Mouse (Mus musculus): ENCODE data around the gene Dnal1. TPM values are rescaled to one million over a fixed set of nuclear protein-coding genes. Genes with fewer than 3 reads are reported as not detected.
A peak's percentile ranks its signal among the peaks of the same experiment; 100 is the strongest.

Dnal1 gene
- polyA plus RNA-seq, 1 experiment from 2014 or later: 9.7 TPM

DNA sequence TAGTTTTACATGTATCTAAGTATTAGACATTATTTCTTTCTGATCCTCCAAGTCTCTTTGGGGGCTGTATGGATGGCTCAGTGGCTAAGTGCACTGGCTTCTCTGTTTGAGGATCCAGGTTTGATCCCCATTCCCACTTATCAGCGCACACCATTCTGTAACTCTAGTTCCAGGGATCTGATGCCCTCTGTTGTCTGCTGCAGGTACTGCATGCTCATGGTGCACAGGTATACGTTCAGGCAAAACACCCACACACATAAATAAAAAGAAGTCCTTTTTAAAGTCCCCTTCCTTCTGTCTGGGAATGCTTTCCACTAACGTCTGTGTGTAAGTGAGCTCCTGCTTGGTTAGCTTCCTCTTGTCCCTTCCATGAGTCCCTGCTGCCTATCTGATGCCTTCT, 18.1 kb downstream of the Dnal1 start:
- no peak for ATAC-seq (ENCODE audit: low FRiP score)
- peaks cover 57% of the 10 kb centered on the region for H3K36me3 ChIP-seq

DNA sequence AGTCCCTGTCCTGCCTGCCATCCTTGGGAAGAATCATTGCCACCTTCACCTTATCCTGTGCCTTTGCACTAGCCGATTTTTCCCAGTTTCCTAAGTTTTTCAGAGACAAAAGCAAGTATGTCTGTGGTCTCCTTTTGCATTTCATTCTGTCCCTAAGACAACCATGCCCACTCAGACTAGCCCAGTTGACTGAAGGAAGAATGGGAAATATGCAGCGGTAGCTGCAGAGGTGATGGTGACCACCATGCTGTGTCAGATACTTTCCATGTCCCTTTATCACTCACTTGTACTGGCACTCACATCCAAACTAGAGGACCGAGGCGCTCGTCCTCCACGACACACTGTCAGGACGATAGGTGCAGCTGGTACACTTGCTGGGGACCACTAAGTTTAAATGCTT, 23.0 kb downstream of the Dnal1 start:
- Histone ChIP-seq H3K4me1 (replicated peaks) (no peaks in the 10 kb centered on the region), H3K27ac (no peak overlapping the region), H3K4me2 (no peak overlapping the region), H3K4me3 (no peak overlapping the region), H3K9me3 (no peaks in the 10 kb centered on the region), H3K27me3 (no peaks in the 10 kb centered on the region), H3K36me3 (peaks cover 47% of the 10 kb centered on the region), H3K9ac (no peak overlapping the region)
- 93% methylated on average over 7 of the region's 7 CpGs for WGBS
- no peak for ATAC-seq (ENCODE audit: low FRiP score)

More for the DNA sequence above, 18.1 kb downstream of the Dnal1 start:
- no peak overlapping the region for H3K9ac ChIP-seq
- no peak overlapping the region for H3K27ac ChIP-seq
- no peak overlapping the region for H3K4me2 ChIP-seq
- H3K4me1 ChIP-seq (replicated peaks): no peaks in the 10 kb centered on the region
- no peaks in the 10 kb centered on the region for H3K27me3 ChIP-seq
- 66% methylated on average over 3 of the region's 3 CpGs for WGBS
- H3K9me3 ChIP-seq: no peaks in the 10 kb centered on the region
- H3K4me3 ChIP-seq: no peak overlapping the region

DNA sequence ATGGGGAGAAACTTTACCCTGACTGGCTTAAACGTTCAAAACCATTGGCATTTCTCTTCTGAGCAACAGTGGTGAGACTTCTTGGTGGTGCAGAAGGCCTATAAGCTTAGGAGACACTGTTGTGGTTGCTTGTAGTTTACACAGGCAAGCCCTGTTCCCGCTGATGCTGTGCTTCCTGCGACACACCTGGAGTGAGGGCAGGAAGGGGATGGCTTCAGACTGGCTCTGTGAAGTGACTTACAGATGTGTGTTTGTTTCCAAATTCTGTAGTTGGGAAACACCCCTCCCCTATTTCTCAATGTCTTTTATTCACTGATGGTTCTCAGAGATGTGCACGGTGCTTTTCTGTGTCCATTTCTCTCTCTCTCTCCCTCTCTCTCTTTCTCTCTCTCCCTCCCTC, 26.0 kb downstream of the Dnal1 start:
- ATAC-seq (ENCODE audit: low FRiP score): no peak
- no peaks in the 10 kb centered on the region for H3K4me1 ChIP-seq (replicated peaks)
- 70% methylated on average over 4 of the region's 4 CpGs for WGBS
- peaks cover 47% of the 10 kb centered on the region for H3K36me3 ChIP-seq
- no peak overlapping the region for H3K4me3 ChIP-seq
- no peak overlapping the region for H3K4me2 ChIP-seq
- H3K9ac ChIP-seq: no peak overlapping the region
- H3K27ac ChIP-seq: no peak overlapping the region
- no peaks in the 10 kb centered on the region for H3K9me3 ChIP-seq
- H3K27me3 ChIP-seq: no peaks in the 10 kb centered on the region

DNA sequence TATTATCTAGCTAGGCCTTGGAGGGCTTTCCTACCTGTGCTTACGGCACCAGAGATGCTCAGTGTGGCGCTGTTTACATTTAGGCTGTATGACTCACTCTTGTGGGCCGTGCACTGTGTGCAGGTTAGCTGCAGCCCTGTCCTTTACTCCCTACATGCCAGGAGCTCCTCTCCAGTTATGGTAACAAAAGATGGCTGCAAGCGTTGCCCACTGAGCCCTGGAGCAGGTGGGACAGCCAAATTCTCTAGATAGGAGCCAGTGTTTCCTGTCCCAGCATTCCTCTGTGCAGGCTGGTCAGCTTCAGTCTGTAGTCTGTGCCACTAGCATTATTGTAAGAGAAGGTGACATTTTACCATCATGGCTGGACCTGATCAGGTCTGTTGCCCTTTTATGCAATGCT, 27.1 kb downstream of the Dnal1 start:
- Histone ChIP-seq H3K9ac (no peak overlapping the region), H3K4me2 (no peak overlapping the region), H3K27ac (no peak overlapping the region), H3K27me3 (no peaks in the 10 kb centered on the region), H3K4me1 (replicated peaks) (peaks cover under 1% of the 10 kb centered on the region; the same call in 1 of the 2 replicates), H3K9me3 (no peaks in the 10 kb centered on the region), H3K36me3 (peaks cover 37% of the 10 kb centered on the region), H3K4me3 (no peak overlapping the region)
- WGBS: 91% methylated on average over 4 of the region's 4 CpGs
- no peak for ATAC-seq (ENCODE audit: low FRiP score)

DNA sequence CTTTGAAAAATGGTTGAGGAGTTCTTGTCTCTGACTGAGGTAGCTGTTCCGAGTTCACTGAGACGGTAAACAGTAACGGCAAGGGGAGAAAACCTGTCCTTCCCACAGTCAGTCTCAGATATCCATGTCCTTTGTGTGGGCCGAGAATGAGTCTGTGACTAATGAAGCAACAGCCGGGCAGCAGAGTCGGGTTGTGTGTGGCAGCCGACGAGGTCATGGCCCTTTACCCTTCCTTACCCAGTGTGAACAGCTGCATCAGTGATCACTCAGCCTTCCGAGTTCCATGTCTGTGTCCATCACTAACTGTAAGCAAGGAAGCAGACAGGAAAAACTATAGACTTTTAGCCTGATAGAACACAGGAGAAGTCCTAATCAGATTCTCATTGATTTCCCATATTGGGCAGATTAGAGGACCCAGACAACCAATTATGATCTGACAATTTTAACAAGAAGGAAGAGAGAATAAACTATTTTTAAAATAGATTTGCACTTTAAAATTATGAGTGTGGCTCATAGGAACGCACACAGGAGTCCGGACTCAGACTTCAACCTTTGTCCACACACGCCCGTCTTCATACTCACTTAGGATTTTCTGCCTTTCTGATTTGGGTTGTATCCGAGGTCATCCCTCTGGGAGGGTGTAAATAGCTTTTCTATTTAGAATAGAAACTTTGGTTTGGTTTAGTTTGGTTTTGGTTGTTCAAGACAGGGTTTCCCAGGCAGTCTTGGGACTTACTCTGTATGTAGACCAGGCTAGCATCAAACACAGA, 28.3 kb downstream of the Dnal1 start:
- ATAC-seq (ENCODE audit: low FRiP score): no peak
- no peaks in the 10 kb centered on the region for H3K27me3 ChIP-seq
- H3K4me3 ChIP-seq: no peak overlapping the region
- no peak overlapping the region for H3K9ac ChIP-seq
- H3K4me2 ChIP-seq: no peak overlapping the region
- no peaks in the 10 kb centered on the region for H3K9me3 ChIP-seq
- H3K36me3 ChIP-seq: peaks cover 28% of the 10 kb centered on the region
- H3K27ac ChIP-seq: no peak overlapping the region
- 40% methylated on average over 14 of the region's 14 CpGs for WGBS
- H3K4me1 ChIP-seq (replicated peaks): peaks cover 8% of the 10 kb centered on the region

DNA sequence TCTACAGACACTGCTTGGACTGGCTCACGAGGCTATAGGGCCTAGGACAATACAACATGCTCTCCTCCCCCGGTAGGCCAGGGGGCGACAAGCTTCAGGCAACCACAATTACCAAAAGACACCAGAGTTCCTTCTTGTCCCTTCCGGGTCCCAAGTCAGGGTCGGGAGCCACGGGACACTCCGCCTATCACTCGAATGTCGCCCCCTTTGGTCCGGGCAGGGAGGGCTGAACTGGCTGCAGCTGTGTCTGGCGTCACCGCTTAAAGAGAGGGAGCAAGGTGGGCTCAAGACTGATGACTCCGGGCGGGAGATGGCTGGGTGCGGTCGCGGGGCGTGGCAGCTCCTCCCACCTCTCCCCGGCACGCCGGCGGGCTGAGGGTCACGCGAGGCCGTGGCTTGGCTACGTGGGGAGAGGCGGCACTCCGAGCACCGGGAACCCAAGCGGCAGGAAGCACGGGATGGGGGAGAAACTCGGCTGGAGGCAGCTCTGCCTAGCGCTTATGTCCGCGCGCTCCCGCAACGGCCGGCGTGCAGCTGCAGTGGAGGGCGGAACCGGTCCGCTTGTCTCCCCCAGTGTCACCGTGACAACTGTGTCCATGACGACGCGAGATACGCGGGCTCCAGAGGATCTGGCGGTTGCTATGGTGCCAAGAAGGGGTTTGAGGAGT, 33.9 kb downstream of the Dnal1 start, which contains the start of gene Pnma1:
Pnma1 (minus strand) TSS at position 536 of the 668 bp plus-strand sequence.
- Histone ChIP-seq H3K4me1 (replicated peaks) (peaks cover 37% of the 10 kb centered on the region), H3K36me3 (peaks cover 22% of the 10 kb centered on the region), H3K27ac (peak within 1 kb of the TSS; percentile 85), H3K27me3 (no peaks in the 10 kb centered on the region), H3K4me3 (peak within 1 kb of the TSS; percentile 67), H3K4me2 (peak within 1 kb of the TSS; percentile 87), H3K9me3 (no peaks in the 10 kb centered on the region), H3K9ac (peak within 1 kb of the TSS; percentile 85)
- under 1% methylated on average over 48 of the region's 50 CpGs for WGBS
- ATAC-seq (ENCODE audit: low FRiP score): peak; percentile 94

DNA sequence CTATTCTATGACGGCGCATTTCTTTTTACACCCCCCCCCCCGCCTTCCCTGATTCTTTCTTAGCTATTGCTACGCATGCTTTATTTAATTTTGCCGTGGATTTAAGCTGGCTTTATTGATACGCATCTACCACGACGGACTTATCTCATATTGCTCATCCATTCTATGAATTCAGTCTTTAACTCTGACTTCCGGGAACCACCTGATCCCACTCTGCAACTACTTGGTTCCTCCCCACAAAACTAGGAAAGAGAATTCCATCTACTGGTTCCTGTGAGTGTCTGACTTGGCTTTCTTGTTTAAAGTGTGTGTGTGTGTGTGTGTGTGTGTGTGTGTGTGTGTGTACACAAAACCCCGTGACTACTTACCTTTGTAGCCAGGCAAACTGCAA, 34.5 kb downstream of the Dnal1 start:
- ATAC-seq (ENCODE audit: low FRiP score): peak; percentile 23
- no peaks in the 10 kb centered on the region for H3K27me3 ChIP-seq
- peak overlapping the region; percentile 87 for H3K4me2 ChIP-seq
- H3K9me3 ChIP-seq: no peaks in the 10 kb centered on the region
- H3K9ac ChIP-seq: peak overlapping the region; percentile 85
- peak overlapping the region; percentile 85 for H3K27ac ChIP-seq
- H3K36me3 ChIP-seq: peaks cover 27% of the 10 kb centered on the region
- 6% methylated on average over 10 of the region's 10 CpGs for WGBS
- peak overlapping the region; percentile 67 for H3K4me3 ChIP-seq
- H3K4me1 ChIP-seq (replicated peaks): peaks cover 37% of the 10 kb centered on the region

DNA sequence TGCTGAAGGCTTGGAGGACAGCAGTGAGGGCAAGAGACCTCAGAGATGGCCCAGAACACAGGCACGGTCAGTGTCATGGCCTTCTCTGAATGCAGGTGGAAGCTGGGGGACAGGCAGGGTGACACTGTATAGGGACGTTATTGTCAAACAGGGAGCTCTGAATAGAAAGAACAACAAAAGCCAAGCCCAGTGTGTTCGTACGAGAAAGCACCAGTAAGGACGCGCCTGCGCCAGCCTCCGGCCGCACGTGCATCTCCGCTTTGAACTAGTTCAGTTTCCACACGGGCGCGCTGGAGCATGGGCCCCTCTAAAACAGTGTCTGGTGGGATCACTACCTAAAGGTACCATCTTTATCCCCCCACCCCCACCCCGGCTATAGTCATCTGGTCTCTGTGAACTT, 35.8 kb downstream of the Dnal1 start:
- 0 out of 2 replicates have a peak overlapping the region, but pooled peaks have one; percentile 18 for H3K27ac ChIP-seq
- WGBS: 20% methylated on average over 15 of the region's 15 CpGs
- peak overlapping the region; percentile 58; the same call in 1 of the 2 replicates for H3K9ac ChIP-seq
- peaks cover 35% of the 10 kb centered on the region for H3K36me3 ChIP-seq
- H3K4me2 ChIP-seq: peak overlapping the region; percentile 25; the same call in 1 of the 2 replicates
- H3K9me3 ChIP-seq: no peaks in the 10 kb centered on the region
- H3K27me3 ChIP-seq: no peaks in the 10 kb centered on the region
- ATAC-seq (ENCODE audit: low FRiP score): no peak
- peaks cover 37% of the 10 kb centered on the region for H3K4me1 ChIP-seq (replicated peaks)
- H3K4me3 ChIP-seq: no peak overlapping the region

DNA sequence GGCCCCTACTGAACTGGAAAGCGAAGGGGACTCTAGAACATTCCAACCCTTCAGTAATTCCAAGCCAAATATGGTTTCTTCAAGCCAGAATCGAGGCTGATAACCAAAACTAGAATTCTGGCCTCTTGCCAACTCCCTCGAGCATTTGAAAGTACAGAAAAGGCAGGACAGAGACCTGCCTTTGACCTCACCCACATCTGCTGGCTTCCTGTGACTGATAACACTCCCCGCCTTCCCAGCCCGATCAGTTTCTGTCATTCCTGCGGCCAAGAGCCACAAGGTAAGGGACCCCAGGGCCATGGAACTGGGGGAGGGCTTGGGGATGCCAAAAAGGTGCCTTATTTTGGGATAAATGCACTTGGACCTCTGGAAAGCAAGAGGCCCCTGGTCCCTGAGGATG, 36.8 kb downstream of the Dnal1 start:
- Histone ChIP-seq H3K4me2 (no peak overlapping the region), H3K27me3 (no peaks in the 10 kb centered on the region), H3K4me3 (no peak overlapping the region), H3K4me1 (replicated peaks) (peaks cover 37% of the 10 kb centered on the region), H3K9ac (no peak overlapping the region), H3K9me3 (no peaks in the 10 kb centered on the region), H3K36me3 (peaks cover 44% of the 10 kb centered on the region), H3K27ac (no peak overlapping the region)
- WGBS: 67% methylated on average over 6 of the region's 6 CpGs
- no peak for ATAC-seq (ENCODE audit: low FRiP score)

DNA sequence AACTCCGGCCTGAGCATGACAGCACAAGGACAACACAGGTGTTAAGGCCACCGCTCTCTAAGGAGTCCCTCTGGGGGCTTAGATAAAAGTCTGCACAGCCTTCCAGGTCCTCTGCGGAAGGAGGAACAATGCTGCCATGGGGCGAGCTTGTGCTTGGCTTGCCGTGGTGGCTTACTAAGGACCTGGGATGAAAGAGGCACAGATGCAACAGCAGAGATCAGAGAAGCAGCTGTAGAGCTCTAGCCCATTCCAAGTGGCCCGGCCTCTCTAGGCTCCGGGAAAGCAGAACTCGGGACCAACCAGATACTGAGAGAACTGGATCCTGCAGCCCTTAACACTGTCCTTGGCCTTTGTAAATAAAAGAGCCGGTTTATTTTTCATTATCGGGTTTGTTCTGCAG, 37.7 kb downstream of the Dnal1 start:
- WGBS: 90% methylated on average over 10 of the region's 10 CpGs
- peaks cover 31% of the 10 kb centered on the region for H3K4me1 ChIP-seq (replicated peaks)
- H3K36me3 ChIP-seq: peaks cover 51% of the 10 kb centered on the region
- H3K4me3 ChIP-seq: no peak overlapping the region
- no peak for ATAC-seq (ENCODE audit: low FRiP score)
- H3K4me2 ChIP-seq: no peak overlapping the region
- H3K9me3 ChIP-seq: no peaks in the 10 kb centered on the region
- H3K9ac ChIP-seq: no peak overlapping the region
- no peaks in the 10 kb centered on the region for H3K27me3 ChIP-seq
- H3K27ac ChIP-seq: no peak overlapping the region

DNA sequence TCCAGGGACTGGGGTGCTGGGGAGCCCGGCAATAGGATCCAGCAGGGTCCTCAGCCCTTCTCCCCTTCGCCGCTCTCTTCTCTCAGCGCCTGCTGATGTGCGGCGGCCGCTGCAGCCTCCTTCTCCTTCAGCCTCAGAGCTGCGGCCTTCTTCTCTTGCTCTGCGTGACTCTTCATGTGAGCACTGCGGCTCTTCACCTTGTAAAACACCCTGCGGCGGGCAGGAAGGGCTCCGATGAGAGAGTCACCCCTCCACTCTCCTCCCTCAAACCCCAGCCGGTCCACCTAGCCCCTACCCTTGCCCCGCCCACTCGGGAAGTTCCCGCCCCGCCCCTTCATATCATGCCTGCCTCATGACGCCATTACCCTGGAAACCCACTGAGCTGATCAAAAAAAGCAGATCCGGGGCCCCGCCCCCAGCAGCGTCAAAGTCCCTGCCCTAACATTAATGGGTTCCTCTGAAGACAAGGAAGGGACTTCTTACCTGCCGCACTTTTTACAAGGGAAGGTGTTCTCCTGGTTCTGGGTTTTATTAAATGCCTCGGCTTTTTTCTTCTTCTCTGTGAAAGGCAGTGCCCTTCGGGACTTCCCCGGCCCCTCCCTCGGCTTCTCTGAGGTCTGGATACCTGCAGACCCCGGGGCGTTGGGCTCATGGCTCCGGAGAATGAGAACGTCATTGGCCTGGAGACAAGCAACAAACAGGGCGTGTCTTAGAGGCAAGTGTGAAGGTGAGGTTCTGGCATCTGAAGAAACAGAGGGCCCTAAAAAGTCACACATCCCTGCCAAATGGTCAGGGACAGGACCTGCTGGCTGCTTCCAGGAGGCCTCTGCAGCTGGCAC, 38.4 kb downstream of the Dnal1 start:
- H3K27ac ChIP-seq: no peak overlapping the region
- peaks cover 28% of the 10 kb centered on the region for H3K4me1 ChIP-seq (replicated peaks)
- ATAC-seq (ENCODE audit: low FRiP score): no peak
- no peak overlapping the region for H3K4me3 ChIP-seq
- H3K36me3 ChIP-seq: peaks cover 57% of the 10 kb centered on the region
- no peak overlapping the region for H3K9ac ChIP-seq
- 74% methylated on average over 32 of the region's 32 CpGs for WGBS
- H3K27me3 ChIP-seq: no peaks in the 10 kb centered on the region
- H3K4me2 ChIP-seq: no peak overlapping the region
- H3K9me3 ChIP-seq: no peaks in the 10 kb centered on the region

DNA sequence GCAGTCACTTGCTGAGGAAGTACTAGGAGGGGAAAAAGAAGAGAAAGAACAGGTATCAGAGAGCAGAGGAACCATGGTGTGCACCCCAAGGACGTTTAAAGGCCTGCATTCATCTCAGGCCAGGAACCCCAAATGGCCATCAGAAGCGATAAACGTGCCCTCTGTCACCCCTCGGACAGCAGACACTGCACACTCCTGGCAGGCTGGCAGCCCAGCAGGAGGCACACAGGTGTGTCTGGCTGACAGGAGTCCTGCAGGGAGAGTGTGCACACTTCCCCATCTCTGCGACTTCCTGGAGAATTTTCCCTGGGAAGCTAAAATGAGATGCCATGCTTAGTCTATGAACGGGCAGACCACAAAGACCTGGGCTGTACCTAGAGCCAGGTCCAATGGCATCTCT, 39.2 kb downstream of the Dnal1 start:
- no peak overlapping the region for H3K9ac ChIP-seq
- no peak overlapping the region for H3K4me3 ChIP-seq
- no peak overlapping the region for H3K4me2 ChIP-seq
- H3K27ac ChIP-seq: no peak overlapping the region
- H3K36me3 ChIP-seq: peaks cover 66% of the 10 kb centered on the region
- peaks cover 23% of the 10 kb centered on the region for H3K4me1 ChIP-seq (replicated peaks)
- 90% methylated on average over 6 of the region's 6 CpGs for WGBS
- no peaks in the 10 kb centered on the region for H3K27me3 ChIP-seq
- no peaks in the 10 kb centered on the region for H3K9me3 ChIP-seq
- ATAC-seq (ENCODE audit: low FRiP score): no peak

Data from hindbrain, embryonic 13.5 days (tissue).